Mouse (Mus musculus): ENCODE measurements around the gene Smyd3. TPM values are rescaled to one million over a fixed set of nuclear protein-coding genes. Genes with fewer than 3 reads are reported as not detected.

Gene Smyd3
- polyA plus RNA-seq, 1 experiment from 2014 or later, result 5.8 TPM

- ATAC-seq, result no peak
Observed at GRCm38 (mm10) chr1:179243554-179243953, 274.3 kb downstream of the Smyd3 start.

GRCm38 (mm10) chr1:179240663-179241279, 277.1 kb downstream of the Smyd3 start:
- 82% methylated on average over 6 of the region's 6 CpGs for WGBS
- Histone ChIP-seq H3K9me3 (ENCODE audit: low read length) (no peaks in the 10 kb centered on the region), H3K9ac (replicated peaks; ENCODE audit: low read depth) (no peak overlapping the region)

More at GRCm38 (mm10) chr1:179243554-179243953, 274.3 kb downstream of the Smyd3 start:
- no peaks in the 10 kb centered on the region for H3K36me3 ChIP-seq (ENCODE audit: insufficient read depth, low read length)
- 82% methylated on average over 8 of the region's 8 CpGs for WGBS
- no peak for DNase-seq (ENCODE audit: low spot score)
- H3K9me3 ChIP-seq (ENCODE audit: low read length), result no peaks in the 10 kb centered on the region
- H3K9ac ChIP-seq (replicated peaks; ENCODE audit: low read depth), result no peak overlapping the region
- H3K4me3 ChIP-seq (ENCODE audit: low read depth, low read length), result no peak overlapping the region
- no peak for TF ChIP-seq CTCF (IDR thresholded peaks at IDR 0.05)
- TF ChIP-seq EP300 (IDR thresholded peaks at IDR 0.05), result no peak
- H3K4me2 ChIP-seq (replicated peaks; ENCODE audit: low read depth, low read length), result no peak overlapping the region
- H3K27ac ChIP-seq (ENCODE audit: low read length), result no peak overlapping the region
- no peaks in the 10 kb centered on the region for H3K4me1 ChIP-seq (ENCODE audit: insufficient read depth, low read depth, low read length)
- H3K27me3 ChIP-seq (replicated peaks; ENCODE audit: insufficient read depth, low read length), result no peaks in the 10 kb centered on the region

GRCm38 (mm10) chr1:179238639-179239038, 279.2 kb downstream of the Smyd3 start:
- Histone ChIP-seq H3K9ac (replicated peaks; ENCODE audit: low read depth) (no peak overlapping the region), H3K36me3 (ENCODE audit: insufficient read depth, low read length) (no peaks in the 10 kb centered on the region), H3K27me3 (replicated peaks; ENCODE audit: insufficient read depth, low read length) (no peaks in the 10 kb centered on the region), H3K27ac (ENCODE audit: low read length) (no peak overlapping the region), H3K9me3 (ENCODE audit: low read length) (no peaks in the 10 kb centered on the region), H3K4me1 (ENCODE audit: insufficient read depth, low read depth, low read length) (no peaks in the 10 kb centered on the region), H3K4me3 (ENCODE audit: low read depth, low read length) (no peak overlapping the region), H3K4me2 (replicated peaks; ENCODE audit: low read depth, low read length) (no peak overlapping the region)
- WGBS, result 55% methylated on average over 2 of the region's 2 CpGs
- TF ChIP-seq EP300 (IDR thresholded peaks at IDR 0.05) (no peak), CTCF (IDR thresholded peaks at IDR 0.05) (no peak)
- no peak for ATAC-seq
- no peak for DNase-seq (ENCODE audit: low spot score)

More at GRCm38 (mm10) chr1:179240663-179241279, 277.1 kb downstream of the Smyd3 start:
- TF ChIP-seq EP300 (IDR thresholded peaks at IDR 0.05), result no peak
- TF ChIP-seq CTCF (IDR thresholded peaks at IDR 0.05), result no peak
- Histone ChIP-seq H3K4me2 (replicated peaks; ENCODE audit: low read depth, low read length) (no peak overlapping the region), H3K4me3 (ENCODE audit: low read depth, low read length) (no peak overlapping the region), H3K36me3 (ENCODE audit: insufficient read depth, low read length) (no peaks in the 10 kb centered on the region), H3K27me3 (replicated peaks; ENCODE audit: insufficient read depth, low read length) (no peaks in the 10 kb centered on the region), H3K4me1 (ENCODE audit: insufficient read depth, low read depth, low read length) (no peaks in the 10 kb centered on the region), H3K27ac (ENCODE audit: low read length) (no peak overlapping the region)
- no peak for ATAC-seq
- DNase-seq (ENCODE audit: low spot score), result no peak

GRCm38 (mm10) chr1:179237989-179238388, 279.9 kb downstream of the Smyd3 start:
- Histone ChIP-seq H3K4me1 (ENCODE audit: insufficient read depth, low read depth, low read length) (no peaks in the 10 kb centered on the region), H3K9me3 (ENCODE audit: low read length) (no peaks in the 10 kb centered on the region), H3K27me3 (replicated peaks; ENCODE audit: insufficient read depth, low read length) (no peaks in the 10 kb centered on the region), H3K36me3 (ENCODE audit: insufficient read depth, low read length) (no peaks in the 10 kb centered on the region), H3K27ac (ENCODE audit: low read length) (no peak overlapping the region), H3K4me2 (replicated peaks; ENCODE audit: low read depth, low read length) (no peak overlapping the region), H3K4me3 (ENCODE audit: low read depth, low read length) (no peak overlapping the region), H3K9ac (replicated peaks; ENCODE audit: low read depth) (no peak overlapping the region)
- DNase-seq (ENCODE audit: low spot score) (no peak), ATAC-seq (no peak)
- TF ChIP-seq CTCF (IDR thresholded peaks at IDR 0.05) (peak; percentile 51), EP300 (IDR thresholded peaks at IDR 0.05) (no peak)
- 52% methylated on average over 7 of the region's 7 CpGs for WGBS

- Histone ChIP-seq H3K4me1 (ENCODE audit: insufficient read depth, low read depth, low read length) (0 out of 2 replicates have a peak, but pooled peaks cover 2% of the 10 kb centered on the region), H3K4me3 (ENCODE audit: low read depth, low read length) (no peak overlapping the region), H3K36me3 (ENCODE audit: insufficient read depth, low read length) (no peaks in the 10 kb centered on the region), H3K27ac (ENCODE audit: low read length) (no peak overlapping the region), H3K4me2 (replicated peaks; ENCODE audit: low read depth, low read length) (no peak overlapping the region), H3K9me3 (ENCODE audit: low read length) (no peaks in the 10 kb centered on the region), H3K27me3 (replicated peaks; ENCODE audit: insufficient read depth, low read length) (no peaks in the 10 kb centered on the region), H3K9ac (replicated peaks; ENCODE audit: low read depth) (no peak overlapping the region)
- peak; percentile 26; the same call in 1 of the 2 replicates for ATAC-seq
- 40% methylated on average over 8 of the region's 8 CpGs for WGBS
- no peak for DNase-seq (ENCODE audit: low spot score)
- TF ChIP-seq EP300 (IDR thresholded peaks at IDR 0.05) (no peak), CTCF (IDR thresholded peaks at IDR 0.05) (no peak)
Observed at GRCm38 (mm10) chr1:179236217-179236840, 281.5 kb downstream of the Smyd3 start.

- Histone ChIP-seq H3K27ac (ENCODE audit: low read length) (no peak overlapping the region), H3K9me3 (ENCODE audit: low read length) (no peaks in the 10 kb centered on the region), H3K36me3 (ENCODE audit: insufficient read depth, low read length) (no peaks in the 10 kb centered on the region), H3K9ac (replicated peaks; ENCODE audit: low read depth) (no peak overlapping the region), H3K4me3 (ENCODE audit: low read depth, low read length) (no peak overlapping the region), H3K27me3 (replicated peaks; ENCODE audit: insufficient read depth, low read length) (no peaks in the 10 kb centered on the region), H3K4me2 (replicated peaks; ENCODE audit: low read depth, low read length) (no peak overlapping the region), H3K4me1 (ENCODE audit: insufficient read depth, low read depth, low read length) (0 out of 2 replicates have a peak, but pooled peaks cover 2% of the 10 kb centered on the region)
- peak; percentile 61 for ATAC-seq
- 41% methylated on average over 13 of the region's 13 CpGs for WGBS
- TF ChIP-seq CTCF (IDR thresholded peaks at IDR 0.05) (peak; percentile 87), EP300 (IDR thresholded peaks at IDR 0.05) (no peak; the same call in 1 of the 2 replicates)
- peak; percentile 85 for DNase-seq (ENCODE audit: low spot score)
Observed at GRCm38 (mm10) chr1:179231777-179232661, 285.8 kb downstream of the Smyd3 start.
